8 mouse cellular contexts compared by ENCODE assay signal in genomic region chr13:48237516-48237915, GRCm38 (mm10). TPM values are rescaled to one million over a fixed set of nuclear protein-coding genes. Genes with fewer than 3 reads are reported as not detected.
DNase-seq lines count a peak whose midpoint lies in the region; ATAC-seq and TF ChIP-seq lines count a peak whose summit lies in the region.

No protein-coding gene starts in this region.

- H3K4me2 ChIP-seq in heart, embryonic 11.5 days = peak overlapping the region; percentile 3; the same call in 1 of the 2 replicates
- no peak overlapping the region for H3K4me2 ChIP-seq in stomach, postnatal 0 days (replicated peaks; ENCODE audit: low read depth)

- no peak overlapping the region for H3K9ac ChIP-seq in heart, embryonic 11.5 days (ENCODE audit: low read depth, low read length)
- H3K9ac ChIP-seq in stomach, postnatal 0 days (ENCODE audit: low read length) = no peak overlapping the region

- DNase-seq in heart, adult 11 months = no peak
- DNase-seq in ES-CJ7 (ENCODE audit: low read depth, low spot score) = peak; percentile 43
- peak; percentile 20 for DNase-seq in embryonic facial prominence, embryonic 10.5 days (ENCODE audit: low spot score)
- DNase-seq in kidney, postnatal 36 days = peak; percentile 41 to 45
- no peak for DNase-seq in stomach, postnatal 0 days (ENCODE audit: low spot score)
- DNase-seq in cerebellum, adult 2 months = no peak
- no peak for DNase-seq in cerebellum, adult 18-20 months

- H3K4me1 ChIP-seq in heart, embryonic 11.5 days (ENCODE audit: control insufficient read depth, insufficient read depth, low read length) = no peaks in the 10 kb centered on the region
- H3K4me1 ChIP-seq in embryonic facial prominence, embryonic 10.5 days = peaks cover 4% of the 10 kb centered on the region; the same call in 1 of the 2 replicates
- no peaks in the 10 kb centered on the region for H3K4me1 ChIP-seq in stomach, postnatal 0 days (replicated peaks; ENCODE audit: control insufficient read depth, insufficient read depth)
- no peaks in the 10 kb centered on the region for H3K4me1 ChIP-seq in cerebellum, adult 2 months (ENCODE audit: control insufficient read depth, insufficient read depth, low read length)

- H3K27ac ChIP-seq in heart, embryonic 11.5 days (ENCODE audit: low read depth, low read length) = no peak overlapping the region
- no peak overlapping the region for H3K27ac ChIP-seq in embryonic facial prominence, embryonic 10.5 days (replicated peaks)
- H3K27ac ChIP-seq in stomach, postnatal 0 days (replicated peaks) = no peak overlapping the region
- H3K27ac ChIP-seq in cerebellum, adult 2 months (ENCODE audit: insufficient read depth, low read length) = no peak overlapping the region

- H3K4me3 ChIP-seq in heart, embryonic 11.5 days (ENCODE audit: low read depth, low read length) = no peak overlapping the region
- H3K4me3 ChIP-seq in embryonic facial prominence, embryonic 10.5 days = no peak overlapping the region
- no peak overlapping the region for H3K4me3 ChIP-seq in stomach, postnatal 0 days (ENCODE audit: low read depth, low read length)
- H3K4me3 ChIP-seq in cerebellum, adult 2 months (replicated peaks; ENCODE audit: insufficient read depth, low read depth, low read length) = no peak overlapping the region

- no peaks in the 10 kb centered on the region for H3K9me3 ChIP-seq in heart, embryonic 11.5 days (replicated peaks; ENCODE audit: control insufficient read depth, low read length)
- no peaks in the 10 kb centered on the region for H3K9me3 ChIP-seq in embryonic facial prominence, embryonic 10.5 days
- H3K9me3 ChIP-seq in stomach, postnatal 0 days (ENCODE audit: control insufficient read depth, low read length) = no peaks in the 10 kb centered on the region

- no peak for ATAC-seq in heart, embryonic 11.5 days (replicated peaks; ENCODE audit: insufficient number of reproducible peaks, low FRiP score, low TSS enrichment)
- ATAC-seq in stomach, postnatal 0 days (ENCODE audit: low FRiP score, low TSS enrichment) = peak; percentile 38; the same call in 1 of the 2 replicates

- 11% methylated on average over 4 of the region's 4 CpGs for WGBS in heart, embryonic 11.5 days (ENCODE audit: insufficient replicate concordance)
- 14% methylated on average over 4 of the region's 4 CpGs for WGBS in embryonic facial prominence, embryonic 10.5 days
- WGBS in stomach, postnatal 0 days = 19% methylated on average over 4 of the region's 4 CpGs
- 12% methylated on average over 4 of the region's 4 CpGs for WGBS in cerebellum, adult 2 months

- no peaks in the 10 kb centered on the region for H3K36me3 ChIP-seq in heart, embryonic 11.5 days (ENCODE audit: control insufficient read depth, insufficient read depth, low read length)
- no peaks in the 10 kb centered on the region for H3K36me3 ChIP-seq in embryonic facial prominence, embryonic 10.5 days (replicated peaks)
- H3K36me3 ChIP-seq in stomach, postnatal 0 days (ENCODE audit: control insufficient read depth, insufficient read depth, low read length) = no peaks in the 10 kb centered on the region

- TF ChIP-seq POLR2A in cerebellum, adult 2 months (IDR thresholded peaks at IDR 0.05; ENCODE audit: borderline replicate concordance, insufficient read depth, low read length) = no peak

- TF ChIP-seq EP300 in stomach, postnatal 0 days (optimal IDR thresholded peaks at IDR 0.05) = no peak

- TF ChIP-seq CTCF in stomach, postnatal 0 days (IDR thresholded peaks at IDR 0.05; ENCODE audit: low read depth) = peak; percentile 65
- TF ChIP-seq CTCF in cerebellum, adult 2 months (IDR thresholded peaks at IDR 0.05; ENCODE audit: borderline replicate concordance, insufficient read depth, low read depth, low read length) = no peak

- H3K27me3 ChIP-seq in heart, embryonic 11.5 days (ENCODE audit: control insufficient read depth, insufficient read depth, low read length) = no peaks in the 10 kb centered on the region
- H3K27me3 ChIP-seq in embryonic facial prominence, embryonic 10.5 days (replicated peaks; ENCODE audit: low read depth, poor library complexity, severe bottlenecking) = no peaks in the 10 kb centered on the region
- H3K27me3 ChIP-seq in stomach, postnatal 0 days (ENCODE audit: control insufficient read depth, insufficient read depth, low read length) = no peaks in the 10 kb centered on the region
- no peaks in the 10 kb centered on the region for H3K27me3 ChIP-seq in cerebellum, adult 2 months (ENCODE audit: control insufficient read depth, insufficient read depth, low read length)

RNA-seq across cellular contexts. Expression of gene Id4, which starts 23.5 kb away (rescaled TPM):
- 3.2 and 4.9 TPM in 2 replicates for polyA plus RNA-seq in heart, embryonic 11.5 days (2014; fragmentation: Nextera tagmentation; extraction: Ambion mirVana)
- 18.6 and 19.2 TPM in 2 replicates for polyA plus RNA-seq in embryonic facial prominence, embryonic 10.5 days (2016; fragmentation: Nextera tagmentation; extraction: Ambion mirVana)
- polyA plus RNA-seq in stomach, postnatal 0 days (2015; fragmentation: Nextera tagmentation; extraction: Ambion mirVana) = 15.4 and 20.3 TPM in 2 replicates
- polyA plus RNA-seq in cerebellum, adult 2 months (2012; rRNA removed) = 38.5 and 44.6 TPM in 2 replicates

Comparison
In these comparisons a context has a peak if more than half of its experiments do, and no peak if none do; other contexts are left out.
1. DNase-seq: peak in ES-CJ7 (single experiment), embryonic facial prominence, embryonic 10.5 days (single experiment) and kidney, postnatal 36 days (2 of 2); none in heart, adult 11 months (single experiment), stomach, postnatal 0 days (single experiment), cerebellum, adult 2 months (0 of 2) and cerebellum, adult 18-20 months (0 of 2).